Mouse (Mus musculus) bone marrow macrophage, adult 2 months (primary cell): ENCODE measurements around the gene Trpv5. TPM values are rescaled to one million over a fixed set of nuclear protein-coding genes. Genes with fewer than 3 reads are reported as not detected.

Experiments used
- H3K27ac ChIP-seq: 2 replicates; pipeline ENCODE4 v1.5.1; 2012; ENCODE audit warnings: low read depth, low read length; ENCODE audit not compliant: insufficient read depth
- H3K4me1 ChIP-seq: 2 replicates; pipeline ENCODE4 v1.6.1; 2012; ENCODE audit warnings: low read length; ENCODE audit not compliant: control insufficient read depth, insufficient read depth
- H3K4me3 ChIP-seq: 2 replicates; pipeline ENCODE4 v1.5.1; 2012; ENCODE audit warnings: mild to moderate bottlenecking, low read length, moderate library complexity; ENCODE audit not compliant: insufficient read depth
- CTCF ChIP-seq: IDR thresholded peaks from 2 replicates; pipeline ENCODE4 v1.5.1; 2012; ENCODE audit warnings: low read depth, mild to moderate bottlenecking, low read length, moderate library complexity
- POLR2A ChIP-seq: IDR thresholded peaks from 2 replicates; pipeline ENCODE4 v1.6.1; 2012; ENCODE audit warnings: mild to moderate bottlenecking, low read depth, low read length, borderline replicate concordance
- polyA plus RNA-seq: library from polyadenylated mRNA; stranded (reverse); fragments of >200 nt; gene quantifications from 2 replicates; pipeline ENCODE4 v1.2.4, GENCODE M21; 2012; ENCODE audit not compliant: missing spikeins, insufficient read depth, insufficient read length

Gene Trpv5
- polyA plus RNA-seq, result not detected in 2 replicates

GRCm38 (mm10) chr6:41680669-41681068, at the start of gene Trpv5:
TSS of gene Trpv5 (minus strand) at chr6:41680769.
- H3K4me1 ChIP-seq, result no peaks in the 10 kb centered on the region
- H3K27ac ChIP-seq, result no peak within 1 kb of the TSS
- TF ChIP-seq POLR2A (no peak), CTCF (no peak)
- no peak within 1 kb of the TSS for H3K4me3 ChIP-seq

- no peaks in the 10 kb centered on the region for H3K4me1 ChIP-seq
- no peak for TF ChIP-seq CTCF
- TF ChIP-seq POLR2A, result no peak
- H3K27ac ChIP-seq, result no peak overlapping the region
- H3K4me3 ChIP-seq, result no peak overlapping the region
Measured at GRCm38 (mm10) chr6:41727989-41728609, 47.5 kb upstream of the Trpv5 start.

- Histone ChIP-seq H3K4me1 (no peaks in the 10 kb centered on the region), H3K4me3 (no peak overlapping the region), H3K27ac (no peak overlapping the region)
- TF ChIP-seq CTCF (no peak), POLR2A (no peak)
Measured at GRCm38 (mm10) chr6:41721430-41721829, 40.9 kb upstream of the Trpv5 start.

GRCm38 (mm10) chr6:41710281-41710680, 29.7 kb upstream of the Trpv5 start:
- no peak for TF ChIP-seq CTCF
- TF ChIP-seq POLR2A, result no peak
- H3K4me1 ChIP-seq, result no peaks in the 10 kb centered on the region
- H3K4me3 ChIP-seq, result no peak overlapping the region
- no peak overlapping the region for H3K27ac ChIP-seq

GRCm38 (mm10) chr6:41706275-41706674, 25.7 kb upstream of the Trpv5 start:
- TF ChIP-seq POLR2A (no peak), CTCF (no peak)
- Histone ChIP-seq H3K4me3 (no peak overlapping the region), H3K27ac (no peak overlapping the region), H3K4me1 (no peaks in the 10 kb centered on the region)

- no peak for TF ChIP-seq POLR2A
- no peak for TF ChIP-seq CTCF
- H3K4me3 ChIP-seq, result no peak within 1 kb of the TSS
- no peaks in the 10 kb centered on the region for H3K4me1 ChIP-seq
- no peak within 1 kb of the TSS for H3K27ac ChIP-seq
Measured at GRCm38 (mm10) chr6:41704123-41704522, 23.6 kb upstream of the Trpv5 start, which contains the start of gene Kel. TSS of gene Kel (minus strand) at chr6:41704339.

- Histone ChIP-seq H3K4me1 (no peaks in the 10 kb centered on the region), H3K4me3 (no peak overlapping the region), H3K27ac (no peak overlapping the region)
- TF ChIP-seq POLR2A, result no peak
- TF ChIP-seq CTCF, result no peak
Measured at GRCm38 (mm10) chr6:41702928-41703327, 22.4 kb upstream of the Trpv5 start.

- H3K4me1 ChIP-seq, result no peaks in the 10 kb centered on the region
- TF ChIP-seq CTCF, result no peak
- TF ChIP-seq POLR2A, result no peak
- no peak overlapping the region for H3K4me3 ChIP-seq
- no peak overlapping the region for H3K27ac ChIP-seq
Measured at GRCm38 (mm10) chr6:41701245-41701644, 20.7 kb upstream of the Trpv5 start.

GRCm38 (mm10) chr6:41694407-41694806, 13.8 kb upstream of the Trpv5 start:
- no peak overlapping the region for H3K4me3 ChIP-seq
- no peaks in the 10 kb centered on the region for H3K4me1 ChIP-seq
- no peak for TF ChIP-seq CTCF
- no peak for TF ChIP-seq POLR2A
- H3K27ac ChIP-seq, result no peak overlapping the region

- Histone ChIP-seq H3K27ac (no peak overlapping the region), H3K4me3 (no peak overlapping the region)
- TF ChIP-seq POLR2A (no peak), CTCF (no peak)
Measured at GRCm38 (mm10) chr6:41692200-41692599, 11.6 kb upstream of the Trpv5 start.

More at GRCm38 (mm10) chr6:41692200-41692599, 11.6 kb upstream of the Trpv5 start:
- H3K4me1 ChIP-seq, result no peaks in the 10 kb centered on the region
